Mouse (Mus musculus): ENCODE measurements around the gene Nos1ap.

Nos1ap gene

DNA sequence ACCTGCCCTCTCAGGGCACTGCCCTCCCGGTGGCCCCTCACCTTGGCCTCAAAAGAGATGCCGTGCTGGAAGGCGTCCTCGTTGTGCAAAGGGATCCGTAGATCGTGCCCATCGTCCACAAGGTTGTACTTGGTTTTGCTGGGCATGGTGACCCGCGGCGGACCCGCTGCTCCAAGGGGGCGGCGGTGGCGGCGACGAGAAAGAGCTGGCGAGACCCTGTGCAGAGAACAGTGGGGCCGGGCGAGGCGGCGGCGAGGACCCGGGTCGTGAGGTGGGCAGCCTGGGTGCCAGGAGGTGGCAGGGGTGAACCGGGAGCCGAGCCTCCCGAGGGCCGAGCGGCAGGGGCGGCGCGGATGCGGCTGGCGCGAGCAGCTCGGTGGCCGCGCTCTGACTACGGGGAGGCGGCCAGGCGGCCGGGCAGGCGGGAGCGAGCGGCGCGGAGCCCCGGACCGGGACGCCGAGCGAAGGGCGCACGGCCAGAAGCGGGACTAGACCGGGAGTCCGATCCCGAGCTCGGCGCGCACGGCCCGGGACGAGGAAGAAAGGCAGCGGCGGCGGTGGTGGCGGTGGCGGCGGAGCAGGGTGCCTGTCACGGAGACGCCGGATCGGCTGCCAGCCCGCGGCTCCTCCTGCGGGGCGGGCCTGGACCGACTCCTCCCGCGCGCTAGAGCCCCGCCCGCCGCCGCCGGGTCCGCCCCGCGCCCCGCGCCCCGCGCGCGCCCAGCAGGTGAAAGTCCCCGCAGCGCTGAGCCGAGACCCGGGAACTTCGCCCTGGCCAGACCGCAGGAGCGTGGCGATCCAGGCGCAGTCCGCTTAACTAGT lies at the start of gene Nos1ap:
TSS of gene Nos1ap (minus strand) at position 643 of the 822 bp plus-strand sequence.
- peak; percentile 60 for DNase-seq

GRCm38 (mm10) chr1:170638941-170639340 lies 49.3 kb upstream of the Nos1ap start:
- DNase-seq, result no peak

DNA sequence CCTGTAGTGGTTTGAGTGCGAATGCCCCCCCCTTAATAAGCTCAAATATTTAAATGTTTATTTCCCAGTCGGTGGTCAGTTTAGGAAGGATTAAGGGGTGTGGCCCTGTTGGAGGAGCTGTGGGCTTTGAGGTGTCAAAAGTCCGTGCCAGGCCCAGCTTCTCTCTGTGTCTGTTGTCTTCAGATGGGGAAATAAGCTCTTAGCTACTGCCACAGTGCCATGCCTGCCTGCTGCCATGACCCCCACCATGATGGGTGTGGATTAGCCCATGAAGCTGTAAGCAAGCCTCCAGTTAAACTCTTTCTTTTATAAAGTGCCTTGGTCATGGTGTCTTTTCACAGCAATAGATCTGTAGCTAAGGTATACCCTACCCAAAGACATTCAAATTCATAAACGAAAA lies 43.2 kb upstream of the Nos1ap start:
- DNase-seq, result no peak

DNA sequence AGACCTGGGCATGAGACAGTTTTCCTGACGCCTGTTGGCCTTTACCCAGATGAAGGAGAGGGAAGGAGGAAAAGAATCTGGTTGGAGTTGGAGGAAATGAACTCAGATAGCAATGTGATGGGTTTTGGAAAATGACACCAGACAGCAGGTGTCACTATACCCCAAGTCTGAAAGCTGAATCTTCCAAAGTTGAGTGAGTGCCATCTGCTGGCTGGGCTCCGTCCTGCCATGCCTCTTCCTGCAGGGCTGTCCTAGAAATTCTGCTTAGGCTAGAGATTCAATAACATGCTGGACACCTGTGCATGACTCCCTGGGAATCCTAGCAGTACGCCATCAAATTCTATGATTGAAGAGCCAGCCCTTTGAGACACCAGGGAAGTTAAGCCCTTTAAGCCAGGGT lies 42.7 kb upstream of the Nos1ap start:
- peak; percentile 73 for DNase-seq

DNA sequence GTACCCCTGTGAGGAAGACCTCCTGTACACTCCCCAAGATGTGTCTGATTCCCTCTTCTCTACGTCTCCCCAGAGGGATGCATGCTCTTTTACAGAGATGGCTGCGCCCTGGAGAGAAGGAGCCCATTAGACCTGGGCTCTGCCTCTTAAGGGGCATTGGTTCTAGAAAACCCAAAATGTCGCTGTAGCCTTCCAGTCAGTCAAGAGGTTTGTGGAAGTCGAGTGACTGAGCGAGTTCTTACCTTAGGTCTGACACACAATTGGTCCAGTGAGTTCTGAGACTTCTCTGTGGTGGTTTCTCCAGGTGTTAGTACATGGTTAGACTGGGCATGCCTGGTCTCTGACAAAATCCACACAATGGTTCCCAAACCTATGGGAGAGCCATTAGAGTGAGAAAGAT lies 41.9 kb upstream of the Nos1ap start:
- DNase-seq, result no peak

GRCm38 (mm10) chr1:170630489-170630888 lies 40.8 kb upstream of the Nos1ap start:
- DNase-seq, result no peak

- DNase-seq, result no peak
These were observed 33.8 kb upstream of the Nos1ap start for GRCm38 (mm10) chr1:170623432-170623831.

DNA sequence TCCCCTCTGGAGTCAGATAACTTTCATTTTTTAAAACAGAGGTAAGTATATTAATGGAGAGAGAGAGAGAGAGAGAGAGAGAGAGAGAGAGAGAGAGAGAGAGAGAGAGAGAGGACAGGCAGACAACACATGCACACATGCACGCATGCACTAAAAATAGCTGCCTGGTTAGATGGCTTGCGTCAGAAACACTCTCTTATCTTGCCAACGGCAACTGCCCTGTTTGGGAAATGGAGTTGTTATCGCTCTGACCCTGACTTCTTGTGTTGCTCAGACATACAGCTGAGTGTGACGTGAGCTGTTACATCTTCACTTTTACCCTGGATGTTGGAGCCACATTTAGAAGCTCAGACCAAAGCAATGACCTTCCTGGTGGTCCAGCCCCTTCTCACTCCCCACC lies 33.3 kb upstream of the Nos1ap start:
- DNase-seq, result no peak

DNA sequence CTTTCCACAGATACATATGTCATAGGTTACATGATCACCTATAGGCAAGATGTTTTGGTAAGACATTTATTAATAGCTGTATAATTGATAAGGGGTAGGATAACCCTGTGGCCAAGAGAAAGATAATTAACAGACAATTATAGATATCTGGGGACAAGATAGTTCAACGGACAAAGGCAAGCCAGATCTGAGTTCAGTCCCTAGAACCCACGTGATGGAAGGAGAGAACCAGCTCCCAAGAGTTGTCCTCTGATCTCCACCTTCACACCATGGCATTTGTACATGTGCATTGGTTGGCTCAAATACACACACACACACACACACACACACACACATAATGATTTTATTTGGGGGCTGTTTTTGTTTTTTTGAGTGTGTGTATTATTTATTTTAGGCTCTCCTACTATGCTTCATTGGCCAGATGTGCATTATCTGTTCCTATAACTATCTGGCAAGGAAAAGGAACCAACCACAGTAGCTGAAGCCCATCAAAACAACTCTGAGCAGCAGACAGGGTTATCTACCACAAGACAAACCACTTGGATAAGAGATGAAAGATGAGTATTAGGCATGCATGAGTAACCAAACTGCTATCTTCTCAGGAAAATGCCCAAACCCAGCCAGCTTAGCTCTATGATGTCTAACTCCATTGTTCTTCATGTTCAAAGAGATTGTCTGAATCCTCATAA lies 30.2 kb upstream of the Nos1ap start:
- DNase-seq, result no peak

- DNase-seq, result peak; percentile 24
These were observed 23.6 kb upstream of the Nos1ap start for GRCm38 (mm10) chr1:170612968-170613872.

- no peak for DNase-seq
These were observed 22.0 kb upstream of the Nos1ap start for GRCm38 (mm10) chr1:170611631-170612030.

GRCm38 (mm10) chr1:170610695-170611094 lies 21.0 kb upstream of the Nos1ap start:
- no peak for DNase-seq

DNA sequence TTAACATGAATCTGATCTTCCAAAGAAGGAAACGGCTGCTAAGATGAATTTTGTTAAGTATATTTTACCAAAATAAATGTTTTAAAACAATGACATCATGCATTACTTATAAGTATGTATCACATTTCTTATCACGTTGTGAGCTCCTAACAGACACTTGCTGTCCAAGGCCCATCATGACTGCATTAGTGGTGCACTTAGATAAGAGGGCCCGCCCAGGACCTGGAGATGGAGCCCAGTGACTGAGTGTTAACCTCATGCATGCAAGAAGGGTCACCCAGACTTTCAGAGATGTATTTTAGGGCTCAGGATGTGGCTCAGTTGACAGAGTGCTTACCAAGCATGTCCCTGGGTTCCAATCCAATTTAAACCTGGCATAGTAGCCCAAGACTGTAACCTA lies 20.6 kb upstream of the Nos1ap start:
- DNase-seq, result no peak

GRCm38 (mm10) chr1:170609872-170610271 lies 20.2 kb upstream of the Nos1ap start:
- no peak for DNase-seq

DNA sequence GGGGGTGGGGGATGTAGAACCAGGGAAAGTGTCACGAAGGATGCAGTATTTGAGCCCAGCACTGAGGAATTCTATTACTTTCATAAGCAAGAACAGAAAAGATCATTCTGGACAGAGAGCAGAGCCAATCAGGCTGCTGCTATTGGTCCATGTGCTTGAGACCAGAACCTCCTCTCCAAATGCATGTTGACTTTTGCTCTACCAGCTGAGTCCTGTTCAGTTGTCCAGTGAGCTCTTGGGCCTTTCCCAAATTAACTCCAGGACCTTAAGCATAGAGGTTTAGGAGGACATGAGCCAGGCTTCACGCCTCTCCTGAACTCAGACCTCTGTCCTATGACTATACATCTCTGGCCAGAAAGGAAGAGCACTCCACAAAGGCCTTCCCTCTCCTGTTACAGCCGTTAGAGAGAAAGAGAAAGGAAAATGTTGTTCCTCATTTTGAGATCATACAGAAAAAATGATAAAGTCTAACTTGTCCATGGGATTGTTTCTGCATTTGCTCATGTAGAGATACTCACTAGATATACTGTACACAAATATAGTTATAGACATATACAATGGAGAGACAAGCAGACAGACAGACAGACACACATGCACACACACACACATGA lies 18.9 kb upstream of the Nos1ap start:
- no peak for DNase-seq

DNA sequence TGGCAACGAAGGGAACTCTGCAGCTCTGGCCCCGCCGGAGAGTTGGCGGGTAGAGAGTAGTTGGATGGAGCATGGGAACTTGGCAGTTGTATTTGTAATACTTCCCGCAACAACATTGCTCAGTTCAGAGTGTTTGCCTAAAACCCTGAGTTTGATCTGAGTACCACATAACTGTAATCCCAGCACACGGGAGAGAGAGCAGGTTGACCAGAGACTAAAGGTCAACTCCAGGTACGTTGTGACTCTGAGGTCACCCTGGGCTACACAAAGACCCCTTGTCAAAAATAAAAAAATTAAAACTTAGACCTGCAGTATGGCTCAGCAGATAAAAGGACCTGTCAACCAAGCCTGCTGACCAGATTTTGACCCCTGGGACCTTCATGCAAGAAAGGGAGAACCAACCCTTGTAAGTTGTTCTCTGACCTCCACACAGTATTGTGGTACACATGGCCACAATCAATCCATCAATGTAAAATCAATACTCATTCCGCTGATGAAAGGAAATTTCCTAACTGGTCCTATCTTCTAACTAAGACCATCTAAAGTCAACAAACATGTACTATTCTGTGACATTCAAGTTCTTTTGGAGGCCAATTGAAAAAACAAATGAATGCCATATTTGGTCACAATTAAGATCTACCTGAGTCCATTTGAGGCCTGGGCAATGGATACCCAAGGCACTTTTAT lies 17.7 kb upstream of the Nos1ap start:
- no peak for DNase-seq

DNA sequence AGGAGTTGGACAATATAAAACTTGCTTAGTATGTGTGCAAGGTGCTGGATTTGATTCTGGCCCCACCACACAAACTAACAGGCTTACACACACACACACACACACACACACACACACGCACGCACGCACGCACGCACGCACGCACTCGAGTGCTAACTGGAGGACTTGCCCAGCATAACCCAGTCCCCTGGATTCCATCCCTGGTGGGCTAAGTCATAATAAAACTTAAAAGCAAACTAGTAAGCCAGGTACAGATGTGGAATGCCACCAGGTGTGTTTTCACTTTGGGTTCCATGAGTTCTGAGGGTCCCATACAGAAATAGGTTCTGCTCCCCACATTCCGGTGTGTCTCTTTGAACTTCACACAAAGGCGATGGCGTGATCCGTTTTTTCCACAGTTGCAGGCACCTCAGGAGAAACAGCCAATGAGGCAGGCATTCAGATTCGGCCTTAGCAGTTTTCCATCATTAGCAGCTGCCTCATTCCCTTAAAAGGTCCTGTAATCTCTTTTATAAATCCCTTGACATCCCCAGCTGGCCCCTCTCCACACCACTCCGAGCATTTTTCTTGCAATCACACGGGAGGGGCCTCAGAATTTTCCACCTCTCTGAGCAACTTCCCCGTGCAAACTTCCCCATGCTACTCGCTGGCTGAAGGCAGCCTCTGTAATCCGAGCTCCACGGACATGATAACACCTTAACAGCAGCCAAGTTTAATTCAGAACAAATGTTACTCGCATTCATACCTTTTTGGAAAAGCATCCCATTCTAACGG lies 15.8 kb upstream of the Nos1ap start:
- DNase-seq, result no peak

DNA sequence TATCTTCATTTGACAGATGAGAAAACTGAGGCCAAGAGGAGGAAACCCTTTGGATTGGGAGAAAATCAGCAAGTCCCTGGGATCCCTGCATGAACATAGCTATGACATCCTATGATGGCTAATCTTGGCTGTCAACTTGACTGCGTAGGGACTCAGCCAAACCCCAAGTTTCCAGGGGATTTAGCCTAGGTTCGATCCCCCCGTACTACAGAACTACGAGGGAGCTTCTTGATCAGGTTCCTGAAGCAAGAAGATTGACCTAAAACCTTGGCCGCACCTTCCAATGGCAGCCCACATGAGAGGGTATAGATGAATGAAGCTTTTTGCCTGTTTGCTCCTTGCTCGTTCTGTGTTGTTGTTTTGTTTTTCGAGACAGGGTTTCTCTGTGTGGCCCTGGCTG lies 4.9 kb upstream of the Nos1ap start:
- DNase-seq, result no peak

DNA sequence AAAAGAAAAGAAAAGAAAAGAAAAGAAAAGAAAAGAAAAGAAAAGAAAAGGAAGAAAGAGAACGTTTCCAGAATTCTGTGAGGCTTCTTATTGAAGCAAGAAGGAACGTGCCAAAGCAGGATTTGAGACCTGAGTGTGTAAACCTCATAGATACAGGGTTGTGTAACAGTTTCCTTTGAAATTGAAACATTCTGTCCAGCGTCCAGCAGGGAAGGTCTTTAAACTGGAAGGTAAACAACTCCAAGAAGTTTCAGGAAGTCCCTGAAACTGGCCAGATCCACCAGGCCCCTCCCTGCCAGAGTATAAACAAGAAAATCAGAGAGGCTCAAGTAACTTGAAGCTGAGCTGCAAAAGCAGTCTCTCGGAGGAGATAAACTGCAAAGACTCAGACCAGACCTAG lies 870 bp upstream of the Nos1ap start:
- DNase-seq, result no peak

DNA sequence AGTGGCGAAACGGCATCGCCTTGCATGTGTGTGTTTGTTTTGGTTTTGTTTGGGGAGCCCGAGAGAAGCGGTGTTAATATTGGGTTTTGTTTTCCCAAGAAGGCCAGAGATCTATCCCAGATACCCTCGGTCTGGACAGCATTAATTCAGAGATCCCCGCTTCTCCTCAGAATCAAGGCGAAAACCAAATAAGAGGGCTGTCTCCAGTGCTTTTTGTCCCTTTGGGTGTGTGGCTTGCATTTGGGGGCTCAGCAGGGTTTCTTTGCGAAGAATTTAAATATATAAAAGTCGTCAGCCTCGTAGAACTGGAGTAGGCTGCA lies 340 bp upstream of the Nos1ap start:
- DNase-seq, result no peak

DNA sequence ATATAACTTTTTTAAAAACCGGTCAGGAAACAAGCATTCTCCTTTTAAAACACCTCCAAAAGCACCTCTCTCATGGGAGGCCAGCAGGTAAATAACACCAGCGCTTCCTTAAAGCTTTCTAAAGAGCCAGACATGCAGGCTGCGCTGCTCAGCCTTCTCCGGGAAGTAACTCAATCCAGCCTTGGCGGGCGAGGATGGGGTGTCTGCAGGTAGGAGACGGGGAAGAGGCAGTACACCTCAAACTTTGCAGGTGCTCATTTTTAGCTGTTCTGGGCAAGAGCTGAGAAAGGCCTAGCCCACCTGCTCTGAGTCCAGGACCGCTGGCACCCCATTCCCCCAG lies 812 bp downstream of the Nos1ap start:
- no peak for DNase-seq

DNA sequence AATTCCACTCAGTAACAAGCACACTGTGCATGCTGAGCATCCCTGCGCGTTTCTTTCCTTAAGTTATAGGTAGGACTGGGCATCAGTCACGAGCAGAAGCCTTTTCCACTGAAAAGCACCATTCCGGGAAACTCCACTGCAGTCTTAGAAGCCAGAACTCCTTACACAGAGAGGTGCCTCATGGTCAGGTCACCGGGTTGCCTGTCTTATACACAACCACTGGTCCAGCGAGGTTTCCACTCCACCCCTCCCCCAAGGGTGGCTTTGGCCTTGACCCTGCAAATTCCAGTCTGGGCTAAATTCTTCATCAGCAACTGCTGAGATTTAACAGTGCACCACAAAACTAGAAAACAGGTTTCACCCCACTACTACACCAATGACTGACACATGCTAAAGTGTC lies 1.3 kb downstream of the Nos1ap start:
- no peak for DNase-seq

Data from thymus, postnatal 25 days (tissue).